Mouse (Mus musculus): ENCODE results near the gene Fuk.

DNA sequence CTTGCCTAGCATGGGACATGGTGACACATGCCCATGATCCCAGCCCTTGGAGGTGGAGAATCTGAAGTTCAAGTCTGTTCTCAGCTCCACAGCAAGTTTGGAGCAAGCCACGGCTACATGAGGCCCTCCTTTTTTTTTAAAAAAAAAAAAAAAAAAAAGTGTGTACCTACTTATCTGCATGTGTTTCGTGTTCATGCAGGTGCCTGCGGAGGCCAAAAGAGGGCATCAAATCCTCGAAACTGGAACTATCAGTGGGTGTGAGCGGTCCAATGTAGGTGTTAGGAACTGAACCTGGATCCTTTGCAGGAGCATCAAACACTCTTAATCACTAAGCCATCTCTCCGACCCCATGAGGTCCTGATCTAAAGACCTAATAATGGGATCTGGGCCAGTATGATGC is 4.8 kb downstream of the Fuk start:
- no peak for TF ChIP-seq FLI1 (IDR thresholded peaks at IDR 0.05; ENCODE audit: low read length)
- no peak for TF ChIP-seq GATA1 (IDR thresholded peaks at IDR 0.05; ENCODE audit: borderline replicate concordance, low read length)
